Mouse (Mus musculus) CH12.LX (cell line): ENCODE measurements around the gene Serpina6.

Experiments used
- CTCF ChIP-seq, 2 experiments: IDR thresholded peaks in 1 of 2; conservative IDR thresholded peaks in 1 of 2; 2 replicates each; pipeline ENCODE4 v1.5.1; 2011 to 2012; ENCODE audit warnings: low read depth in 2 of 2, low read length in 2 of 2, improper control_type of control experiment in 1 of 2, inconsistent platforms in 1 of 2, mild to moderate bottlenecking in 1 of 2, moderate library complexity in 1 of 2
- GABPA ChIP-seq: IDR thresholded peaks from 2 replicates; pipeline ENCODE4 v1.6.1; 2012; ENCODE audit warnings: low read depth, low read length, improper control_type of control experiment, inconsistent platforms; ENCODE audit not compliant: insufficient replicate concordance
- MAX ChIP-seq: IDR thresholded peaks from 2 replicates; pipeline ENCODE4 v1.6.1; 2011; ENCODE audit warnings: low read length, improper control_type of control experiment
- MYC ChIP-seq: IDR thresholded peaks from 2 replicates; pipeline ENCODE4 v1.6.1; 2011; ENCODE audit warnings: low read depth, mild to moderate bottlenecking, improper control_type of control experiment, low read length
- USF1 ChIP-seq: IDR thresholded peaks from 2 replicates; pipeline ENCODE4 v1.6.1; 2014; ENCODE audit warnings: low read depth, mild to moderate bottlenecking, inconsistent platforms, low read length, improper control_type of control experiment

DNA sequence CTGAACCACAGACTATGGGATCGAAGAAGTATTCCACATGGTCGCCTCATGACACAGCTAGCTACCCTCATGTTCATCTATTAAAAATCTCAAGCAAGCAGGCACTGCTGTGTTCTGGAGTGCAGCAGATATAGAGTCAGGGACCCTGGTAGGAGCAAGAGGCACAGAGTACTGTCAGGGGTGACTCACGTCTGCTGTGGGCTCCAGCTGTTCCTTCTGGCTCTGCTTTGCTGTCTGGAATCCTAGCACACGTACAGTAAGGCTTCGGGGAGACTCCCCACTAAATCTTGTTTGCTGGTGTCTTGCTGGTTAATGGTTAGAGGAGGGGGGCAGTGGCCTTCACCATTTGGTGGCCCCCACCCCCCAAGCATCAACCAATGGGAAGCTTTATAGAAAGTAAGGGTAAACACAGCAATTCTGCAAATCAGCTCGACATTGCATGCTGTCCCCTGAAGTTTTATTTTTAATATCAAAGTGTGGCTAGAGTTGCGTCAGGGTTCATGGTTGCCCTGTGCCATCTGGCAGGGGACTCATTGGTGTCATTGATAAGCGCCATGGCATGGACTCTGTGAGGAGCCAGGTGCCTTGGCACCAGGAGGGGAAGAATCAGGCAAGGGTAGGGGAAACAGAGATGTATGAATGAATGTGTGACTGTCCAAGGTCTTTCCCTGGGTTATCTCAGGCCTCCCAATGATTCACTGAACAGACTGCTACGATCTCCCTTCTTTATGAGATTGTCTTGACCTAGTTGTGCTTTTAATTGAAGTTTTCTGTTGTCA, at the start of gene Serpina6:
- TF ChIP-seq CTCF (conservative IDR thresholded peaks at IDR 0.05 in 1 of 2, IDR thresholded peaks at IDR 0.05 in 1 of 2; ENCODE audit: low read depth in 2 of 2, low read length in 2 of 2) (no peak), GABPA (no peak), MAX (no peak), MYC (no peak), USF1 (no peak)
